ENCODE assay signal across 26 mouse cellular contexts in genomic region chr8:127742236-127742635, GRCm38 (mm10).
"Had no signal": no experiment of that assay in that cellular context is flagged by ENCODE, and none has a peak within 500 bp of the region (broad histone marks: within the 10 kb centered on the region; RNA-seq: fewer than 3 reads in every experiment).

No protein-coding gene starts in this region.

- H3K4me2 ChIP-seq: heart, embryonic 12.5 days; hindbrain, embryonic 12.5 days; hindbrain, embryonic 14.5 days; intestine, embryonic 15.5 days; limb, embryonic 12.5 days; liver, embryonic 11.5 days; liver, embryonic 13.5 days; liver, embryonic 15.5 days had no signal

- H3K27ac ChIP-seq: gastrocnemius, adult 2 months; heart, embryonic 10.5 days; hindbrain, embryonic 10.5 days; hindbrain, embryonic 12.5 days; hindbrain, embryonic 14.5 days; intestine, embryonic 15.5 days; left cerebral cortex, adult 2 months; limb, embryonic 10.5 days; limb, embryonic 12.5 days; liver, embryonic 13.5 days; liver, embryonic 15.5 days had no signal

- H3K4me1 ChIP-seq: heart, embryonic 12.5 days; hindbrain, embryonic 10.5 days; hindbrain, embryonic 12.5 days; intestine, embryonic 15.5 days; limb, embryonic 12.5 days; liver, embryonic 13.5 days; liver, embryonic 15.5 days had no signal

- H3K9ac ChIP-seq: heart, embryonic 12.5 days; hindbrain, embryonic 12.5 days; hindbrain, embryonic 14.5 days; intestine, embryonic 15.5 days; limb, embryonic 12.5 days; liver, embryonic 13.5 days; liver, embryonic 15.5 days had no signal

- ATAC-seq: hindbrain, embryonic 16.5 days; inflammation-experienced regulatory T-cells, adult 6 months; intestine, embryonic 15.5 days; intestine, postnatal 0 days had no signal

- H3K27me3 ChIP-seq: heart, embryonic 12.5 days; hindbrain, embryonic 12.5 days; intestine, embryonic 15.5 days; limb, embryonic 12.5 days; liver, embryonic 13.5 days; liver, embryonic 15.5 days had no signal

- H3K36me3 ChIP-seq: heart, embryonic 10.5 days; heart, embryonic 12.5 days; hindbrain, embryonic 10.5 days; hindbrain, embryonic 12.5 days; intestine, embryonic 15.5 days; limb, embryonic 10.5 days; limb, embryonic 12.5 days; liver, embryonic 13.5 days; liver, embryonic 15.5 days had no signal

- DNase-seq: gastrocnemius, adult 2 months; gastrocnemius, postnatal 10 days; gastrocnemius, postnatal 25 days; heart, postnatal 10 days; heart, postnatal 4 days; kidney, adult 18-20 months; kidney, adult 8-10 months; kidney, postnatal 10 days; kidney, postnatal 25 days; kidney, postnatal 4 days; liver; liver, embryonic 13.5 days had no signal

- H3K4me3 ChIP-seq: gastrocnemius, adult 2 months; heart, embryonic 10.5 days; heart, embryonic 12.5 days; hindbrain, embryonic 10.5 days; hindbrain, embryonic 12.5 days; intestine, embryonic 15.5 days; left cerebral cortex, adult 2 months; limb, embryonic 10.5 days; limb, embryonic 12.5 days; liver, embryonic 13.5 days; liver, embryonic 15.5 days had no signal

- H3K9me3 ChIP-seq: heart, embryonic 10.5 days; heart, embryonic 12.5 days; hindbrain, embryonic 10.5 days; hindbrain, embryonic 12.5 days; intestine, embryonic 15.5 days; limb, embryonic 10.5 days; limb, embryonic 12.5 days; liver, embryonic 13.5 days; liver, embryonic 15.5 days had no signal
